Mouse (Mus musculus) lung, embryonic 14.5 days (tissue): ENCODE results near the gene Rdh5. TPM values are rescaled to one million over a fixed set of nuclear protein-coding genes. Genes with fewer than 3 reads are reported as not detected.

ENCODE experiments used
- ATAC-seq: fragments of 200-750 bp; cut with Nextera tagmentation; 2 replicates; pipeline ENCODE4 v1.8.0; 2017; ENCODE audit warnings: mild to moderate bottlenecking, moderate TSS enrichment, moderate library complexity; ENCODE audit not compliant: insufficient read depth
- DNase-seq: peaks from one replicate; pipeline ENCODE4 v3.0.0-alpha.2; 2015
- H3K27ac ChIP-seq: fragments of 300-500 bp; sonication (generic); 2 replicates; pipeline ENCODE4 v1.5.1; 2014; ENCODE audit warnings: low read depth, mild to moderate bottlenecking, moderate library complexity
- H3K27me3 ChIP-seq: fragments of 300-500 bp; sonication (generic); 2 replicates; pipeline ENCODE4 v1.6.1; 2014; ENCODE audit warnings: low read length, control low read depth; ENCODE audit not compliant: insufficient read depth
- H3K36me3 ChIP-seq: fragments of 300-500 bp; sonication (generic); 2 replicates; pipeline ENCODE4 v1.6.1; 2014; ENCODE audit warnings: control low read depth; ENCODE audit not compliant: insufficient read depth
- H3K4me1 ChIP-seq: fragments of 300-500 bp; sonication (generic); 2 replicates; pipeline ENCODE4 v1.6.1; 2014; ENCODE audit warnings: antibody characterized with exemption, control low read depth; ENCODE audit not compliant: insufficient read depth
- H3K4me2 ChIP-seq: fragments of 300-500 bp; sonication (generic); 2 replicates; pipeline ENCODE4 v1.6.1; 2014; ENCODE audit warnings: mild to moderate bottlenecking
- H3K4me3 ChIP-seq: fragments of 300-500 bp; sonication (generic); 2 replicates; pipeline ENCODE4 v1.5.1; 2014; ENCODE audit warnings: low read depth, low read length
- H3K9ac ChIP-seq: fragments of 300-500 bp; sonication (generic); 2 replicates; pipeline ENCODE4 v1.6.1; 2014
- H3K9me3 ChIP-seq: fragments of 300-500 bp; sonication (generic); 2 replicates; pipeline ENCODE4 v1.6.1; 2016; ENCODE audit warnings: low read depth, low read length, control low read depth
- CTCF ChIP-seq: IDR thresholded peaks from 2 replicates; pipeline ENCODE4 v1.5.1; 2016; ENCODE audit warnings: antibody characterized with exemption, low read depth
- WGBS: fragments of 180-500 bp; shearing (Covaris S2); extraction: QIAGEN DNeasy Blood & Tissue Kit; methylation state at CpG from one replicate; pipeline ENCODE4 v1.1.7; 2014; 5-methylcytosine and 5-hydroxymethylcytosine counted together
- polyA plus RNA-seq: library from polyadenylated mRNA; unstranded; fragments of >200 nt; fragmentation: Nextera tagmentation; extraction: Ambion mirVana; gene quantifications from 2 replicates; pipeline ENCODE4 v1.2.1, GENCODE M21; 2014

The Rdh5 gene
- polyA plus RNA-seq, 1 experiment from 2014 or later: 12.5 TPM

DNA sequence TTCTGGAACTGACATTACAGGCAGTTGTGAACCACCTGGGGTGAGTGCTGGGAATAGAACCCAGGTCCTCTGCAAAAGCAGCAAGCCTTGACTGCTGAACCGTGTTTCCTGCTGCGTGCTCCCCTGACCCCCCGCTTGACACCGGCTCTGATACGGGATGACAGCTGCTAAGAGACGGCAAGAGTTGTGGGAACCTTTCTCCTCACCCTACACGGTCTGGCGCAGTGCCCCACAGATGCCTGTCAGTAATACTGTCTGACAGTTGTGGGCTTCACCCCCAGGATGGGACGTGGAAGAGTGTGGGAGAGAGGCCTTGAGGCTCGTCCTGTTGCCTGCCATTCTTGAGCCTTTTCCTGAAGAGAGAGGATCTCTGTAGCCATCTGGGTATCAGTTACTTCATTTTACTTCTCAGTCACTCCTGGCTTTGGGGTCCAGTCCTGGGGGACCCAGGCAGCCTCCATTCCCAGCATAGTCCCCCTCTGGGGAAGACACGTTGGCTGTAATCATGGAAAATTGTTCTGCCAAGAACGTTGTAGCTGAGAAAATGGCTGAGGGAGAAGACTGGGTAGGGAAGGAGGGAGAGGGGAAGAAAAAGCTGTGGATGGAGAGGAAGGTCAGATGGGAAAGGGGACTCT lies 15.2 kb upstream of the Rdh5 start:
- H3K27me3 ChIP-seq: peaks cover 31% of the 10 kb centered on the region
- TF ChIP-seq CTCF: no peak
- H3K4me1 ChIP-seq: no peaks in the 10 kb centered on the region
- no peak overlapping the region for H3K4me3 ChIP-seq
- no peak overlapping the region for H3K27ac ChIP-seq
- no peaks in the 10 kb centered on the region for H3K36me3 ChIP-seq
- ATAC-seq: no peak
- H3K4me2 ChIP-seq: no peak overlapping the region
- no peaks in the 10 kb centered on the region for H3K9me3 ChIP-seq
- no peak for DNase-seq
- 54% methylated on average over 12 of the region's 12 CpGs for WGBS
- no peak overlapping the region for H3K9ac ChIP-seq

DNA sequence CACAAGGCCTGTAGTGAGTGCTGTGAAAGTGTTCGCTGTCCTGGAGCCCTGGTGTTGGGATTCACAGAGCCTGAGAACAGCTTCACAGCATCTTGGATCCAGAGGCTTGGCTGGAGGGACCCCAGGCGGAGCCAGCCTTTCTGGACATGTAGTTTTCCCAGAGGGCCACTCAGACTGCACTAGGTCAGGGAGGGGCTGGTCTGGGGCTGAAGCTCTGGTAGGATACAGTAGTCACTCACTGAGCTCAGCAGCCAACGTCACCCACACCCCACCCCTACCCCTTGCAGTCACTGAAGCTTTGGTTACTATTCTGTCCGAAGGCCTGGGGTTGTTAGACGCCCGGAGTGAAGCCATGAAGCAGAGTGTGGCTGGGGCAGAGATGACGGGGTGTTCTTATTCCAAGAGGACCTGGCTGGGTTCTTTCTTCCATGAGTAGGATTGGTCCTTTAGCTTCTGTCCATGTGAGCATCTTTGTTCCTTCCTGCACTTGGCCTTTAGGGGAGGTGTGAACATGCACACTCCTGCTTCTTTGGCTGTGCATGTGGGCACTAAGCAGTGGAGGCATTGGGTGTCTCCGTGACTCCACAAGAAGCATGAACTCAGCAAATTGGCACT lies 13.2 kb upstream of the Rdh5 start:
- Histone ChIP-seq H3K9ac (no peak overlapping the region), H3K36me3 (no peaks in the 10 kb centered on the region), H3K27ac (no peak overlapping the region), H3K4me2 (no peak overlapping the region), H3K4me1 (no peaks in the 10 kb centered on the region), H3K9me3 (no peaks in the 10 kb centered on the region), H3K27me3 (peaks cover 48% of the 10 kb centered on the region), H3K4me3 (no peak overlapping the region)
- DNase-seq: no peak
- no peak for TF ChIP-seq CTCF
- 70% methylated on average over 8 of the region's 8 CpGs for WGBS
- ATAC-seq: no peak

DNA sequence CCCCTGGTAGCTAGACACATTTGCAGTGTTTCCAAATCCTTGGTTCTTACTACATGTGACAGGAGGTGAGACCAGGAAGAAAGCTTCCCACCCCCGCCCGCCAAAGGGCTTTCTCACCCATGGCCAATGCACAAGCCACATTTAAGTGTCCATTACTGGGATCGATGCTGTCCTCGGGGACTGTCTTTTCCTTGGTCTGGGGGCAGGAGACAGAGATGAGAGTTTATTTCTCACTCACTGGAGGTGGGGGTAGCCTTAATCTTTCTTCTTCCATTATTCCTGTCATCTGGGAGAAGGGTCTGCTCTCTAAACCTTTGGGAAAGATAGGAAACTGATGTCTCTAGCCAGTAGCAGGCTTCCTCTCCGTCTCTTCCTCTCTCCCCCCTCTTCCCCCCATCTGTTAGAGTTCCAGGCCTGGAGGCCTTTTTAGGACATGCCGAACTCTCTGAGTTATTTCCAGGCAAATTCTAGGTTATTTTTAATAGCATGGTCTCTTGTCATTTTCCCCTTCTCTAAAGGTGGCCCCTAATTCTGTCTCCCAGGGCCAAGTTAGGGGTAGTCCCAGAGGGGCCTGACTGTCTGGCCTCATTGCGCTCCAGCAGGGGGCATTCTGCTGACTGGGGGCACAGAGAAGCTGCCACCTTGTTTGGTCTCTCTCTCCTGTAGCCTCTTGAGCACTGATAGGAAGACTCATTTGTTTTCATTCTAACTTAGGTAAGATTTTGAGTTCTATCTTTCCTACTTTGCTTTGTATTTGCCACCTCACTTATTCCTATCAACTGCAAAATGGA lies 12.5 kb upstream of the Rdh5 start:
- TF ChIP-seq CTCF: peak; percentile 18; the same call in 1 of the 2 replicates
- no peak overlapping the region for H3K27ac ChIP-seq
- peaks cover 48% of the 10 kb centered on the region for H3K27me3 ChIP-seq
- no peaks in the 10 kb centered on the region for H3K9me3 ChIP-seq
- ATAC-seq (no peak), DNase-seq (no peak)
- H3K4me2 ChIP-seq: 0 out of 2 replicates have a peak overlapping the region, but pooled peaks have one; percentile 1
- 61% methylated on average over 7 of the region's 7 CpGs for WGBS
- no peaks in the 10 kb centered on the region for H3K36me3 ChIP-seq
- no peak overlapping the region for H3K4me3 ChIP-seq
- H3K4me1 ChIP-seq: no peaks in the 10 kb centered on the region
- H3K9ac ChIP-seq: no peak overlapping the region

DNA sequence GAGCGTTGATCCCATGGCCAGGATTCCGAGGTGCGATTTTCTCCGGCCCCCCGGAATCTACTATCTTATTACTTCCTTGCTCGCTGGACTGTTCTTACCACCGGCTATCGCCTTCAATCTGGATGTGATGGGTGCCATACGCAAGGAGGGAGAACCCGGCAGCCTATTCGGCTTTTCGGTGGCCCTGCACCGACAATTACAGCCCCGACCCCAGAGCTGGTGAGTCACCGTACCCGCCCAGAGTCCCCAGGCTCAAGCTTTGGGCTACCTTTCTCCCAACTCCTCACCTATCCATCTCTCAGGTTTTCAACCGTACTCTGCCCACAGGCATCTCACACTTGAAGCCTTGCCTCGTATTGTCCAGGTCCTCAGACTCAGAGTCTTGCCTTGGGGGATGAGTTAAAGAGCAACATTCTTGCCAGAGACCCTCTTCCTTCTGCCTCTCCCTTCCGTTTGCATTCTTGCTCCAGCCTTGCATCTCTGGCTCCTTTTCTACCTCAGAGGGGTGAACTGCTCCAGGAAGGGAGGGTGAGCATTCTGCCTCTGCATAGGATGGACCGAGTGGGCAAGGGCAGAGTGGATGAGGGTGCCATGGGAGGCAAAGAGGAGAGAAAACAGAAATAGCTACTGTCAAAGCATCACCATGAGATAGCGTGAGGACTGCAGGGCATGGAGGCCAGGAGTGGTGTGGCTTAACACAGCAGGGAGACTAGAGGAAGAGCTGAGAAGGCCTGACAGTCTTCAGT lies 11.5 kb upstream of the Rdh5 start:
- no peaks in the 10 kb centered on the region for H3K36me3 ChIP-seq
- peaks cover 48% of the 10 kb centered on the region for H3K27me3 ChIP-seq
- H3K9ac ChIP-seq: peak overlapping the region; percentile 30
- ATAC-seq (0 out of 2 replicates have a peak, but pooled peaks have one; percentile 8), DNase-seq (no peak)
- TF ChIP-seq CTCF: no peak
- H3K9me3 ChIP-seq: no peaks in the 10 kb centered on the region
- 5% methylated on average over 21 of the region's 21 CpGs for WGBS
- no peaks in the 10 kb centered on the region for H3K4me1 ChIP-seq
- no peak overlapping the region for H3K27ac ChIP-seq
- peak overlapping the region; percentile 72 for H3K4me2 ChIP-seq
- H3K4me3 ChIP-seq: peak overlapping the region; percentile 41

DNA sequence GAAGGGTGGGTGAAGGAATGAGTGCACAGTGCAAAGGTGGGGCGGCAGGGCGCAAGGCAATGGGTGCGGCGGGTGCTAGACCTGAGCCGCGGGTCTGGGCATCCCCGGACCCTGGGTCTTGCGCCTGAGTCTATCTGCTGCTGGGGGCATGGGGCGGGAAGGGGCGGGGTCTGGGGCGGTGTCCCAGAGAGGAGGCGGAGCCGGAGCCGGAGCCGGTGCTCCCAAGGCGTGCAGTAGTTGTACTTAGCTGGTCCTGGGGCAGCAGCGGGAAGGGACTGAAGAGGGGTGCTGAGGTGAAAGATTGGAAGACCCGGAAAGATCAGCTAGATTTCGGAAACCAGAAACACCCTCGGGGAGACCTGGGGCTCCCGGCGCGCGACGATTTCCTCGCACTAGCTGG lies 10.9 kb upstream of the Rdh5 start, which contains the start of gene Itga7:
Gene Itga7, plus strand, starts transcription at position 245 of the 400 bp plus-strand sequence.
- DNase-seq (peak; percentile 62), ATAC-seq (peak; percentile 82)
- no peak for TF ChIP-seq CTCF
- Histone ChIP-seq H3K4me1 (no peaks in the 10 kb centered on the region), H3K27ac (no peak within 1 kb of the TSS), H3K36me3 (no peaks in the 10 kb centered on the region), H3K27me3 (peaks cover 48% of the 10 kb centered on the region), H3K9ac (peak within 1 kb of the TSS; percentile 30), H3K9me3 (no peaks in the 10 kb centered on the region), H3K4me2 (peak within 1 kb of the TSS; percentile 72), H3K4me3 (peak within 1 kb of the TSS; percentile 41)
- under 1% methylated on average over 26 of the region's 26 CpGs for WGBS

DNA sequence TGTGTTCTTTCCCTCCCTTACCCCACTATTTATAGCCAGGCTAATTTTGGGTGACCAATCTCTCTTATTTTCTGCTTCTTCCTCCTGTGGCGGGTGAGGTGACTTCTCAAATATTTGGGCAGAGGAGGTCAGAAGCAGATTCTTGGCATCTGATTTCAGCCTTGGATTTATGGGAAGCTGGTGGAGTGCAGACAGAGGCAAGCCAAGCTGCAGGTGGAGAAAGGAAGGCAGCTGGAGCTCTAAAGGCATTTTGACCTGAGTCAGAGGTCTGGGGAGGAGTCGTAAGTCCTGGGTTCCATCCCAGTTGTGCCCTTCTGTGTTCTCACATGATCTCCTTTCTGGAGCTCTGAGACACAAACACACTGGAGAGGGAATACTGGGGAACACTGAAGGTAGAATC lies 8.8 kb upstream of the Rdh5 start:
- Histone ChIP-seq H3K9me3 (no peaks in the 10 kb centered on the region), H3K27me3 (peaks cover 48% of the 10 kb centered on the region), H3K27ac (no peak overlapping the region), H3K36me3 (no peaks in the 10 kb centered on the region), H3K9ac (no peak overlapping the region), H3K4me2 (no peak overlapping the region), H3K4me1 (no peaks in the 10 kb centered on the region), H3K4me3 (no peak overlapping the region)
- no peak for ATAC-seq
- WGBS: 47% methylated on average over 2 of the region's 2 CpGs
- DNase-seq: no peak
- no peak for TF ChIP-seq CTCF
